Mouse (Mus musculus) kidney, adult 8-10 months (tissue): Measurements from ENCODE around the gene Cd3g.
"Not testable (repeated sequence)": the region's sequence is repeated elsewhere in the genome, so short reads cannot be mapped to it uniquely, and the experiment has no call there.

Experiments used
- DNase-seq, 2 experiments: peaks; one replicate each; pipeline ENCODE4 v3.0.0; 2022

Gene Cd3g

DNA sequence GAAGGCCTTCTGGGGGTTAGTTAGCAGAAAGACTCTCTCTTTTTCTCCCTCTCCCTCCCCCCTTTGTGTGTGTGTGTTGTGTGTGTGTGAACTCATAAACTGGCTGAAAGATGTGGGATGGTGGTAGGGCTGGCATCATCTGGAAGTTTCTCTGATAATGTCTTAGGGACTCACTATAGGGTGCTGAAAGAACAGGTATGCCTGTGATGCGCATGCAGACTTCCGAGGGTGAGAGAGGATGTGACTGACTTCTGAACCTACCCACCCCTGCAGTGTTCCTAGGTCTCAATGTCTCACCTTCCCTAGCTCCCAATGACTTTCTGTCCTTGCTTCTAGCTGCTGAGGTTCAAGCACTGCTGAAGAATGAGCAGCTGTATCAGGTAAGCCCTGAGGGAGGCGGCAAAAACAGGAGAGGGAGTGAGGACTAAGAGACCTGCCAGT is 5.5 kb upstream of the Cd3g start:
- no peak for DNase-seq

- no peak for DNase-seq
Measured at GRCm38 (mm10) chr9:44983001-44983400, 2.8 kb upstream of the Cd3g start.

DNA sequence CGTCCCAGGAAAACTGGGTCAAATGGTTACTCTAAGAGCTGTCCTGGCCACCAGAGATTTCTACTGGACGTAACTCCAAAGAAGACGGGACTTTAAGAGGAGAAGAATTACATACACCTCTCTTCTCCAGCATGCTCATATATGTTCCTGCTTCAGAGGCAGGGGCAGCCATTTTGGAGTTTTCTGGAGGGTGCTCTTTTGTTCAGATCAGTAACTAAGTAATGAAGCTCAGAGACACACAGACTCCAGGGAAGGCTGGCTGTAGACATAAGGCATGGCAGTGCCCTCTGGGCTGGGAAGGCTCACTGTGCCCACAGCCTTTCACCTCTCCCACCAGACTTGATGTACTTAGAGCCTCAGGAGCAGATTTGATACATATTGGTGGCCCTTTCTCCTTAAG is 2.3 kb upstream of the Cd3g start:
- no peak for DNase-seq

- no peak for DNase-seq
Measured at GRCm38 (mm10) chr9:44982081-44982480, 1.9 kb upstream of the Cd3g start.

DNA sequence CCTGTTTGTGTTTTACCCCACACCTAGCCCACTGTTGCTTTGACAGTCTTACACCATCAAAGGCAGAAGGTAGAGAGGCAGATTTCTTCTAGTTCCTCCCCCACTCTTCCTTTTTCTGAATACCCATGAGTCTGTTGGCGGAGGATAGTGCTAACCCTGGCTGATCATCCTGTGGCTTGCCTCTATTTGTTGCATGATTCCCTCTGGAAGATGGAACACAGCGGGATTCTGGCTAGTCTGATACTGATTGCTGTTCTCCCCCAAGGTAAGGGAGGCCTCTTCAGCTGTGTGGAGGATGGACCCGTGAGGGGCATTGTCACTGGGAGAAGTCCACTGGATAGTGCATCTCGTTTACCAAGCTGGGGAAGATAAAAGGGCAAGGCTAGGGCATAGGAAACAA is 1.4 kb upstream of the Cd3g start, which contains the start of gene Cd3d:
Cd3d (plus strand) TSS at position 111 of the 400 bp plus-strand sequence.
- no peak for DNase-seq

GRCm38 (mm10) chr9:44981104-44981503 is 873 bp upstream of the Cd3g start:
- DNase-seq, result no peak

- DNase-seq, result no peak
Measured at GRCm38 (mm10) chr9:44979806-44980205, 425 bp downstream of the Cd3g start.

- DNase-seq, result no peak
Measured at GRCm38 (mm10) chr9:44977813-44978212, 2.4 kb downstream of the Cd3g start.

- DNase-seq, result no peak
Measured at GRCm38 (mm10) chr9:44969450-44969849, 10.8 kb downstream of the Cd3g start.

DNA sequence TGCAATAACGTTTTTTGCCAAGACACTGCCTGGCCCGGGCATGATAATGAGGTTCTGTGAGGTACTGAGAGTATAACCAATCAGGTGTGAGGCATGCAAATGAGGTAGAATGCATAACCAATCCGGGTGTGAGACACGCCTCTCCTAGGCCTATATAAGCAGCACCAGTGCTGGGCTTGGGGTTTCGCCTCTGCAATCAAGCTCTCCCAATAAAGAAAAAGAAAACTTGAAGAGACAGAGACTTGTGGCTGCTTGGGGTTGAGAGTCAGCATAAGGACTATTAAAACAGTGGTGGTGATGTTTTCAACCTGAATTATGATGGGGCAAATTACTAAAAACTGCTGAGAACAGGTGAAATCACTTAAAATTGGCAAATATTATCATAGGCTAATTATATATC is 12.5 kb downstream of the Cd3g start:
- DNase-seq, result not testable (repeated sequence)

DNA sequence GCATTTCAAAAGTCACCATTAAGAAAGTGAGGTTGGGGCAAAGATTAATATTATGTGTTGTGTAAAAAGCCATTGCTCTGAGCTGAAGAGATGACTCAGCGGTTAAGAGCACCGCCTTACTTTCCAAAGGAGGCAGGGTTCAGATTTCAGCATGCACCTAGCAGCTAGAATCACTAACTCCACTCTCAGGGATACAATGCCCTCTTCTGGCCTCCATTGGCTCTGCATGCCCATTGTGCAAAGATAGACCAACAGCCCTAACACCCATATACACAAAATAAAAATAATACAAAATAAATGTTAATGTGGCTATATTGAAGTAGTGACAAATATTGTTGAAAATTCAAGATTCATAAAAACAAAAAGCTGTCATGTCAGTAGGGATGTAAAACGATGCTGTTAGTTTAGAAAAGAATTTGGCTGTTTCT is 13.4 kb downstream of the Cd3g start:
- peak; percentile 89 to 92 for DNase-seq

DNA sequence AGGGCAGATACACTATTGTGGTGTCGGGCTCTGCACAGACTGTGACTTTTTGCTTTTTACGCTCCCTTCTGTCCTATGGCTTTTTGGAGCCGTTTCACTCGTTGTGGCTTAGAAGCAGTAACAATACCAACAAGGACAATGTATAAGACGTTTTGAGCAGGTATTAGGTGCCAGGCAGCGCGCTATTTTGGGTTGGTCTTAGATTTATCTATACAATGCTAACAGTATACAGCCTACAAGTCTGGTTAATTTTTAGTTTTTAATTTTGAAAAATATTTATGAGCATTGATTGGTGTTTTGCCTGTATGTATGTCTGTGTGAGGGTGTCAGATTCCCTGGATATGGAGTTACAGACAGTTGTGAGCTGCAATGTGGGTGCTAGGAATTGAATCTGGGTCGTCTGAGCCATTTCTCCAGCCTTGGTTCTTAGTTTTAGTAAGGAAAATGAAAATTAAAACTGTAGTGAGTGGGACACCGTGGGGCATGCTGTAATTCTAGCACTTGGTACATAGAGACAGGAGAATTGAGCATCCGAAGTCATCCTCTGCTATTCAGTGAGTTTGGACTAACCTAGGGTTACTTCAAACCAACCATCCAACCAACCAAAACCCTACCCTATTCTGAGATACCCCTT is 14.3 kb downstream of the Cd3g start:
- DNase-seq, result no peak

GRCm38 (mm10) chr9:44965126-44965832 is 15.0 kb downstream of the Cd3g start, which contains the start of gene Ube4a:
TSS of gene Ube4a (minus strand) at chr9:44965600.
- DNase-seq, result peak; percentile 98 to 99

DNA sequence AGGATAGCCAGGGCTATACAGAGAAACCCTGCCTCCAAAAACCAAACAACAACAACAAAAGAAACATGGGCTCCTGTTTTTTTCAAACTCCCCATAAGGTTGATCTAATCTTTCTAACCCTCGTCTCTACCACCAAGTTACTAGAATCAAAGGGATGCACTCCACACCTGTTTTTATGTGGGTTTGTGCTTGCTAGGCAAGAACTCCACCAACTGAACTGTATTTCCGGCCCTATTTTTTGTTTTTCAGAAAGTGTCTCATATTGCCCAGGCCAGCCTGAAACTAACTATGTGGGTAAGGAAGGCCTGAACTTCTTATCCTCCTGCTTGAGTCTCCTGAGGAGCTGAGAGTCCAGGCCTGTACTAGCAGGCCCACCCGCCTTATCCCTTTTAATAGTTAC is 25.8 kb downstream of the Cd3g start:
- DNase-seq, result no peak

DNA sequence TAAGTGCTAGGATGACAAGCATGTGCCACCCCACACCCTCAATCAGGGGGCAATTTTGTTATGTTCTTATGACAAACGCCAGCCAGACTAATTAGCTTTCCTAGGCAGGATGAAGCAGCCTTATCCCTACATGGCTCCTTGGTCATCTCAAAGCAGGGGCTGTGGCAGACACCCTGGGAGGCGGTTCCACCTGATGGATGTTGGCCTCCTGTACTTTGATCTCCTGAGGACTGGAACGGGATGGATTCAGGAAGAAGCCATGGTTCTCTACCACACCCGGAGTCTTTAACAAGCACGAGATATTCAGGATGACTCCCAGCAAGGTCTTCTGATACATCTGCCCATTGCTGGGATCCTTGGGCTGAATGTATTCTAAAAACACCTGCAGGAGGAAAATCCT is 32.4 kb downstream of the Cd3g start:
- DNase-seq, result peak in 1 of 2 experiments; percentile 37

- no peak for DNase-seq
Measured at GRCm38 (mm10) chr9:44946185-44946695, 34.0 kb downstream of the Cd3g start.

GRCm38 (mm10) chr9:44942421-44942820 is 37.8 kb downstream of the Cd3g start:
- DNase-seq, result no peak

DNA sequence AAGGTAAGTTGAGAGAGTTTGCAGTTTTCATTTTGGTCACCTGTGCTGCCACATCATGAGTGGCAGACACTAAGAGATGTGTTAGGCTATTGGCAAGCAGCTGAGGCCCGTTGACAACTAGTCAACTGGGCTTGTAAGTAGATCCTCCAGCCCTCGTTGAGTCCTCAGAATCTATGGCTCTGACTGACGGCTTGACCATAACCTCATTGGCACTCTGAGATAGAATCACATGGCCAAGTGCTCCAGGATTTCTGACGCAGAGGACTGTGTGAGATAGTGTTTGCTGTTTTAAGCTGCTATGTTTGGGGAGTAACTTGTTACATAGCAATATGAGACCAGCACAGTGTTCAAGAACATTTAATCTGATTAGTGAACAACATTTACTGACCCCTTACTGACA is 38.5 kb downstream of the Cd3g start:
- DNase-seq, result no peak

DNA sequence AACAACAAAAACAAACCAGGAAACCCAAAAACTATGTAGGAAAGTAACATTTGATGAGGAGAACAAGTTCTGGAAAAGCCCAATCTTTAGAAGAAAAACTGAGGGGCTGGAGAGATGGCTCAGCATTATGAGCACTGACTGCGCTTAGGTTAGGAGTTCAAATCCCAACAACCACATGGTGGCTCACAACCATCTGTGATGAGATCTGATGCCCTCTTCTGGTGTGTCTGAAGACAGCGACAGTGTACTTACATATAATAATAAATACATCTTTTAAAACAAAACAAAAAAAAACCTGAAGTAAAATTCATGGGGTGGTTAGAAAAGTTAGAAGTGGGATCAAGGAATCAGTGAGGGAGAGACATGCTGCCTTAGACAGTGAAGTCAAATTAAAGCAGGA is 58.7 kb downstream of the Cd3g start:
- DNase-seq, result no peak

DNA sequence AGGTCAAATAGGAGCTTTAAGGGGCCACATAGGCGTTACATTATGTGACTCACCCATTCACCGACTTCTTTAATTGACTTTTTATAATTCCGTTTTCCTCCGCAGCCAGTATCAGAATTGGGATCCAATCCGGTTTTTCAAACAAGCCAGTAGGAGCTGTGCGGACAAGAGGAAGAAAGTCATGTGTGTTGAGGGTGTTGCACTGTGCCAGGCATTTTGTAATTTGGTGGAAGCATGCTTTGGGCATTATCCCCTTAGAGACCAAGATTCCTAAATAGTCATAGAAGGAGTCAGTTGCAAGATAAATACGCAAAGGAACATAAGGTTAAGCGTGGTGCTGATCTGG is 59.1 kb downstream of the Cd3g start:
- peak in 1 of 2 experiments; percentile 73 for DNase-seq

DNA sequence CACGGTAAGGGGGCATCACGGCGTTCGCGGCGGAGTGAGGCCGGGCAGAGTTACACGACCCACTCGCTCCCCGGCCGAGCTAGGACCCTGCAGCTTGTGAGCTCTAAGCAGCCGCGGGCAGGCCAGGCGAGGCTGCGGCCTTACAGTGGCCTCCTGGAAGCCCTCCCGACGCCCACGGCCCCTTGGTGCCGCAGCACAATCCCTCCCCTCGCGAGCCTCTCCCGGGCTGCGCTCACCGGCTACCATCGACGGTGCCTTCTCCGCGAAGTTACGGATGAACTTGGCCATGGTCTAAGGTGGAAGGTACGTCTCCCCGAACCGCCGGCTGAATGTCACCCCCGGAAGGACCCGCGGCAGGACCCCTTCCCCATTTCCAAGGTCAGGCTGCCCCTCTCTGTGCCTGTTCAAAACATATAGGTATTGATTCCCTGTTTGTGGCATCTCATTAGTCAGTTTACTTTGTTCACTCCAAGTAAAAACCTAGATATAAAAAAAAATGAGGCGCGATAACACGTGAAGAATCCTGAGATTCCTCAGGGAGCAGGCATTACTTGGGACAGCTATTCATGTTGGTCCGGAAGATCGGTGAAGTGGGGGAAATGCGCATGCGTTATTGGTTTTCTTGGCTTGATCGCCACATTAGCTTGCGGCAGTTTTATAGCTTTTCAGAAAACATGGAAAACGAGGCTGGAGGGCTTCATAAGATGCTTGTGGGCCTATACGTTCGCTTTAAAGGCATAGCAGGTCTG is 59.7 kb downstream of the Cd3g start, which contains the start of gene Atp5l:
Atp5l (minus strand) TSS at position 369 of the 749 bp plus-strand sequence.
- peak; percentile 88 to 91 for DNase-seq

DNA sequence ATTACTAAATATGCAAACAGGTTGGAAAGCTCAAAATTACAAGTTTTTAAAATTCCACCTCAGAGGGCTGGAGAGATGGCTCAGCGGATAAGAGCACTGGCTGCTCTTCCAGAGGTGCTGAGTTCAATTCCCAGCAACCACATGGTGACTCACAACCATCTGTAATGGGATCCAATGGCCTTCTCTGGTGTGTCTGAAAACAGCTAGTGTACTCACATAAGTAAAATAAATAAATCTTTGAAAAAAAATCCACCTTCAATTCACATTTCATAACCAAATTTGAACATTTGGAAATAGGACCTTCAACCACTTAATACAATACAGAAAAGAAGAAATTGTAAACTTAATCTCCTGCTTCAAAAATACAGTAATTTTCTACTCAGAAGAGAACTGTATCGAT is 60.6 kb downstream of the Cd3g start:
- DNase-seq, result no peak
